In the genomic region with DNA sequence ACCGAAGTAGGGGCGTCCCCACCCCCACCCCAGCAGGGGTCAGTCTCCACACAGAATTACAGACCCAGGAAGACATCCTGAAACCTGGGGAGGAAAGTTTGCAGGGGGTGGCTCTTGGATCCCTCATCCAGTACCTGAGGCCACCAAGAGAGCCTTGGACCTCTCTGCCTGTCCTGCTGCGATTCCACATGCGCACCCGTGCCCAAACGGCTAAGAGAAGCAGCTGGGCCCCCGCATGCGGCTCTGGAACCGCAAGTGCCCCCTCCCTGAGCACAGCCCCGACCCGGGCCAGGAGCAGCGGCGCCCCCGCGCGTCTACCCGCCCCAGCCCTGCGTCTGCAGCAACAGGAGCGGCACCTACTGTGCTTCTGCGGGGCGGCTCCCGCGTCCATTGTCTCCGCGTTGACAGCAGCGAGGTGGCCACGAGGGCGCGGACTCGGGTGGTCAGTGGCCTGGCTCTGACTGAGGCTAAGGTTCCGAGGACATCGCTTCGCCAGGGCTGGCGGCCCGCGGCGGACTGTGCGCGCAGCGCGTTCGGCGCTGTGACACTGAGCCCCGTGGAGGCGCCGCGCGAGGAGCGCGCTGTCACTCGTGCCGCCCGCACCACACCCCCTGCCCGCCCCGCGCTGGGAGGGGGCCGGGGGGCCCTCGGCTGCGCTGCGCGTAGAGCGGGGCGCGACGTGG, we compare ENCODE assay signal across 8 mouse cellular contexts. TPM values are rescaled to one million over a fixed set of nuclear protein-coding genes. Genes with fewer than 3 reads are reported as not detected.
A peak's percentile ranks its signal among the peaks of the same experiment; 100 is the strongest.
DNase-seq lines count a peak whose midpoint lies in the region; ATAC-seq and TF ChIP-seq lines count a peak whose summit lies in the region.

No protein-coding gene starts in this region.

- peak overlapping the region; percentile 63 for H3K4me2 ChIP-seq in neural tube, embryonic 11.5 days (ENCODE audit: low read depth)
- H3K4me2 ChIP-seq in limb, embryonic 11.5 days (ENCODE audit: low read depth, severe bottlenecking) = peak overlapping the region; percentile 57
- peak overlapping the region; percentile 59 for H3K4me2 ChIP-seq in stomach, embryonic 15.5 days

- peak overlapping the region; percentile 47 for H3K4me3 ChIP-seq in gastrocnemius, adult 2 months
- H3K4me3 ChIP-seq in neural tube, embryonic 11.5 days (ENCODE audit: low read depth, low read length) = peak overlapping the region; percentile 35
- peak overlapping the region; percentile 29 for H3K4me3 ChIP-seq in limb, embryonic 11.5 days (ENCODE audit: low read depth, low read length)
- H3K4me3 ChIP-seq in stomach, embryonic 15.5 days (replicated peaks) = peak overlapping the region; percentile 29

- H3K36me3 ChIP-seq in neural tube, embryonic 11.5 days (ENCODE audit: control insufficient read depth, insufficient read depth, low read length) = no peaks in the 10 kb centered on the region
- no peaks in the 10 kb centered on the region for H3K36me3 ChIP-seq in limb, embryonic 11.5 days (ENCODE audit: control insufficient read depth, insufficient read depth, low read length)
- H3K36me3 ChIP-seq in stomach, embryonic 15.5 days = no peaks in the 10 kb centered on the region

- no peak for TF ChIP-seq CTCF in gastrocnemius, adult 2 months (IDR thresholded peaks at IDR 0.05)

- no peak overlapping the region for H3K27ac ChIP-seq in gastrocnemius, adult 2 months
- H3K27ac ChIP-seq in neural tube, embryonic 11.5 days (ENCODE audit: low read depth, low read length) = no peak overlapping the region
- H3K27ac ChIP-seq in limb, embryonic 11.5 days (replicated peaks; ENCODE audit: low read depth, low read length) = no peak overlapping the region
- H3K27ac ChIP-seq in stomach, embryonic 15.5 days = no peak overlapping the region

- intact Hi-C loops in gastrocnemius, adult 2 months (cut with DNase I) = loop anchor here (5.0 kb wide), 1 partner anchor 40 kb away; no protein-coding TSS in a partner anchor

- no peak for ATAC-seq in neural tube, embryonic 11.5 days (ENCODE audit: insufficient read depth, low FRiP score, low TSS enrichment)
- no peak for ATAC-seq in limb, embryonic 11.5 days (ENCODE audit: insufficient number of reproducible peaks, low FRiP score, low TSS enrichment, low read depth)
- ATAC-seq in stomach, embryonic 15.5 days (ENCODE audit: insufficient read depth, low FRiP score, low read depth) = no peak
- ATAC-seq in erythroblast, adult 5-6 weeks (replicated peaks; ENCODE audit: low FRiP score, poor library complexity, severe bottlenecking) = no peak

- H3K27me3 ChIP-seq in neural tube, embryonic 11.5 days (ENCODE audit: control insufficient read depth, insufficient read depth, low read length) = peaks cover 32% of the 10 kb centered on the region
- H3K27me3 ChIP-seq in limb, embryonic 11.5 days (ENCODE audit: control insufficient read depth, insufficient read depth, low read length) = peaks cover 56% of the 10 kb centered on the region
- H3K27me3 ChIP-seq in stomach, embryonic 15.5 days (replicated peaks) = peaks cover 47% of the 10 kb centered on the region

- H3K4me1 ChIP-seq in neural tube, embryonic 11.5 days (ENCODE audit: control insufficient read depth, insufficient read depth, low read length) = peaks cover 10% of the 10 kb centered on the region
- H3K4me1 ChIP-seq in limb, embryonic 11.5 days (ENCODE audit: control insufficient read depth, insufficient read depth, low read length) = peaks cover 5% of the 10 kb centered on the region; the same call in 1 of the 2 replicates
- peaks cover 9% of the 10 kb centered on the region for H3K4me1 ChIP-seq in stomach, embryonic 15.5 days

- H3K9ac ChIP-seq in neural tube, embryonic 11.5 days (ENCODE audit: low read length) = peak overlapping the region; percentile 38; the same call in 1 of the 2 replicates
- H3K9ac ChIP-seq in limb, embryonic 11.5 days (ENCODE audit: low read length) = peak overlapping the region; percentile 38; the same call in 1 of the 2 replicates
- no peak overlapping the region for H3K9ac ChIP-seq in stomach, embryonic 15.5 days

- WGBS in neural tube, embryonic 11.5 days = 1% methylated on average over 59 of the region's 65 CpGs
- 3% methylated on average over 65 of the region's 65 CpGs for WGBS in limb, embryonic 11.5 days
- WGBS in stomach, embryonic 15.5 days = 5% methylated on average over 65 of the region's 65 CpGs

- no peak for DNase-seq in gastrocnemius, adult 2 months
- DNase-seq in gastrocnemius, adult 8-10 months (ENCODE audit: low spot score in 2 of 2) = no peak
- DNase-seq in neural tube, embryonic 11.5 days (ENCODE audit: low spot score) = no peak
- no peak for DNase-seq in neural tube, embryonic 10.5 days (ENCODE audit: extremely low spot score, low spot score)
- no peak for DNase-seq in limb, embryonic 11.5 days (ENCODE audit: low spot score)
- DNase-seq in adrenal gland, postnatal 14 days = no peak

- H3K9me3 ChIP-seq in neural tube, embryonic 11.5 days (ENCODE audit: control insufficient read depth, low read length) = no peaks in the 10 kb centered on the region
- H3K9me3 ChIP-seq in limb, embryonic 11.5 days (ENCODE audit: control insufficient read depth, low read length) = no peaks in the 10 kb centered on the region
- no peaks in the 10 kb centered on the region for H3K9me3 ChIP-seq in stomach, embryonic 15.5 days

RNA-seq across cellular contexts. Expression of a gene that starts 13.8 kb away (rescaled TPM):
- total RNA-seq in gastrocnemius, adult 2 months (2021) = under 1 TPM in 1 of 2 experiments, not detected in 1; 0.38 TPM
- total RNA-seq in gastrocnemius, adult 8-10 months (2022) = under 1 TPM in 3 of 4 experiments, not detected in 1; 0.13 to 0.73 (median 0.15) TPM
- polyA plus RNA-seq in neural tube, embryonic 11.5 days (2014; fragmentation: Nextera tagmentation; extraction: Ambion mirVana) = 1.4 and 1.6 TPM in 2 replicates
- 1.0 and 1.2 TPM in 2 replicates for polyA plus RNA-seq in limb, embryonic 11.5 days (2014; fragmentation: Nextera tagmentation; extraction: Ambion mirVana)
- polyA plus RNA-seq in stomach, embryonic 15.5 days (2015; fragmentation: Nextera tagmentation; extraction: Ambion mirVana) = 24.1 and 24.7 TPM in 2 replicates
- not detected in 2 replicates for total RNA-seq in erythroblast, adult 5-6 weeks (2015; ENCODE audit: low replicate concordance)
- not detected in 2 replicates for total RNA-seq in erythroblast, adult 5-6 weeks (2017; ENCODE audit: low replicate concordance)
- 0.33 and 0.83 TPM in 2 replicates for total RNA-seq in adrenal gland, postnatal 14 days (2021)

RNA-seq across cellular contexts. Expression of a gene that starts 24.1 kb away (rescaled TPM):
- total RNA-seq in gastrocnemius, adult 2 months (2021) = 10 to 100 TPM; 12.9 to 17.9 TPM
- 10 to 100 TPM; 10.4 to 12.4 (median 11.4) TPM for total RNA-seq in gastrocnemius, adult 8-10 months (2022)
- 6.9 and 8.3 TPM in 2 replicates for polyA plus RNA-seq in neural tube, embryonic 11.5 days (2014; fragmentation: Nextera tagmentation; extraction: Ambion mirVana)
- polyA plus RNA-seq in limb, embryonic 11.5 days (2014; fragmentation: Nextera tagmentation; extraction: Ambion mirVana) = 6.5 and 8.5 TPM in 2 replicates
- 18.4 and 19.1 TPM in 2 replicates for polyA plus RNA-seq in stomach, embryonic 15.5 days (2015; fragmentation: Nextera tagmentation; extraction: Ambion mirVana)
- 0.42 and 2.7 TPM in 2 replicates for total RNA-seq in erythroblast, adult 5-6 weeks (2015; ENCODE audit: low replicate concordance)
- total RNA-seq in erythroblast, adult 5-6 weeks (2017; ENCODE audit: low replicate concordance) = 0.42 and 3.6 TPM in 2 replicates
- total RNA-seq in adrenal gland, postnatal 14 days (2021) = 23.7 and 24.2 TPM in 2 replicates

RNA-seq across cellular contexts. Expression of a gene that starts 43.4 kb away (rescaled TPM):
- total RNA-seq in gastrocnemius, adult 2 months (2021) = 10 to 100 TPM; 54.8 to 59.3 TPM
- 10 to 100 TPM; 52.2 to 64.6 (median 59.8) TPM for total RNA-seq in gastrocnemius, adult 8-10 months (2022)
- 143 and 145 TPM in 2 replicates for polyA plus RNA-seq in neural tube, embryonic 11.5 days (2014; fragmentation: Nextera tagmentation; extraction: Ambion mirVana)
- 137 and 149 TPM in 2 replicates for polyA plus RNA-seq in limb, embryonic 11.5 days (2014; fragmentation: Nextera tagmentation; extraction: Ambion mirVana)
- polyA plus RNA-seq in stomach, embryonic 15.5 days (2015; fragmentation: Nextera tagmentation; extraction: Ambion mirVana) = 175 and 179 TPM in 2 replicates
- 27.1 and 49.3 TPM in 2 replicates for total RNA-seq in erythroblast, adult 5-6 weeks (2015; ENCODE audit: low replicate concordance)
- 34.8 and 36.0 TPM in 2 replicates for total RNA-seq in erythroblast, adult 5-6 weeks (2017; ENCODE audit: low replicate concordance)
- 86.9 and 97.7 TPM in 2 replicates for total RNA-seq in adrenal gland, postnatal 14 days (2021)

RNA-seq across cellular contexts. Expression of a gene that starts 43.6 kb away (rescaled TPM):
- 1 to 10 TPM; 1.3 TPM for total RNA-seq in gastrocnemius, adult 2 months (2021)
- total RNA-seq in gastrocnemius, adult 8-10 months (2022) = 1 to 10 TPM; 1.2 to 2.1 (median 1.4) TPM
- 3.9 and 5.3 TPM in 2 replicates for polyA plus RNA-seq in neural tube, embryonic 11.5 days (2014; fragmentation: Nextera tagmentation; extraction: Ambion mirVana)
- polyA plus RNA-seq in limb, embryonic 11.5 days (2014; fragmentation: Nextera tagmentation; extraction: Ambion mirVana) = 3.5 and 4.5 TPM in 2 replicates
- 5.1 and 5.3 TPM in 2 replicates for polyA plus RNA-seq in stomach, embryonic 15.5 days (2015; fragmentation: Nextera tagmentation; extraction: Ambion mirVana)
- 2.9 TPM in 1 of 2 replicates, not detected in the other for total RNA-seq in erythroblast, adult 5-6 weeks (2015; ENCODE audit: low replicate concordance)
- 0.28 TPM in 1 of 2 replicates, not detected in the other for total RNA-seq in erythroblast, adult 5-6 weeks (2017; ENCODE audit: low replicate concordance)
- total RNA-seq in adrenal gland, postnatal 14 days (2021) = 7.3 and 8.3 TPM in 2 replicates
